Mouse (Mus musculus): ENCODE measurements around the gene Myh6. TPM values are rescaled to one million over a fixed set of nuclear protein-coding genes. Genes with fewer than 3 reads are reported as not detected.
A peak's percentile ranks its signal among the peaks of the same experiment; 100 is the strongest.

The Myh6 gene
- polyA plus RNA-seq (2014; fragmentation: Nextera tagmentation; extraction: Ambion mirVana): 2,306 and 2,903 TPM in 2 replicates

DNA sequence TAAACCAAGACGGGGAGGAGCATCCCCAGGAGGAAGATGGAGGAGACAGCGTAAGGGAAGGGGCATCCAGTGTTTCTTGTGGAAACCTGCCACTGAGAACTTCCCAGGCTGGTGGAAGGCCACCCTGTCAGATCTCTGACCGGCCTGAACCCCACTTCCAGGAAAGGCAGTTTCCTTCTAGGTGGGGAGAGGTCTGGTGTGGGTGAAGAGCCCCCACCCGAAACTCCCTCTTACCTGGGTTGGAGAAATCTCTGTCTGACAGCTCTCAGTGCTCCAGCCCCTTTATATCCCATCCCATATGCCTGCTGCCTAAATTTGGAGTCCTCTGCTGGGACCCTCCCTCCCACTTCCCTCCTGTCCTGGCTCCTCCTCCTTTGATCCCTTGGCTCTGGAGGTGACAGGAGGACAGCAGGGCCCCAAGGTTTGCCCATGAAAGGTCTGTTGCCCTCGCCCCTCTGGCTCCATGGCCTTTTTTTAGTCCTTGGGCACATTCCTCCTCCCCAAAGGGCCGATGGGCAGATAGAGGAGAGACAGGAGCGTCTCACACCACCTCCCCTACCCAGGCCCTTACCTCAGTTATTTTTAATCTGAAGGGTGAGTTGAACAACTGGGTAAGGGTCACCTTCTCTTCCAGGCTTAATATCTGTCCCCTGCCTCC is at the start of gene Myh6:
Gene Myh6, minus strand, starts transcription at position 608 of the 658 bp plus-strand sequence.
- H3K4me1 ChIP-seq (ENCODE audit: control insufficient read depth, insufficient read depth, low read length): peaks cover 20% of the 10 kb centered on the region
- 37% methylated on average over 7 of the region's 7 CpGs for WGBS (ENCODE audit: insufficient replicate concordance)
- H3K27me3 ChIP-seq (ENCODE audit: control insufficient read depth, insufficient read depth, low read length): no peaks in the 10 kb centered on the region; the same call in 1 of the 2 replicates
- peak within 1 kb of the TSS; percentile 95 for H3K27ac ChIP-seq (ENCODE audit: low read depth, low read length)
- peak within 1 kb of the TSS; percentile 66 for H3K4me2 ChIP-seq
- H3K9me3 ChIP-seq (replicated peaks; ENCODE audit: control insufficient read depth, low read length): no peaks in the 10 kb centered on the region
- peaks cover 2% of the 10 kb centered on the region; the same call in 1 of the 2 replicates for H3K36me3 ChIP-seq (ENCODE audit: control insufficient read depth, insufficient read depth, low read length)
- peak within 1 kb of the TSS; percentile 86 for H3K9ac ChIP-seq (ENCODE audit: low read depth, low read length)
- H3K4me3 ChIP-seq (ENCODE audit: low read depth, low read length): peak within 1 kb of the TSS; percentile 51
- peak; percentile 53 for ATAC-seq (replicated peaks; ENCODE audit: insufficient number of reproducible peaks, low FRiP score, low TSS enrichment)

DNA sequence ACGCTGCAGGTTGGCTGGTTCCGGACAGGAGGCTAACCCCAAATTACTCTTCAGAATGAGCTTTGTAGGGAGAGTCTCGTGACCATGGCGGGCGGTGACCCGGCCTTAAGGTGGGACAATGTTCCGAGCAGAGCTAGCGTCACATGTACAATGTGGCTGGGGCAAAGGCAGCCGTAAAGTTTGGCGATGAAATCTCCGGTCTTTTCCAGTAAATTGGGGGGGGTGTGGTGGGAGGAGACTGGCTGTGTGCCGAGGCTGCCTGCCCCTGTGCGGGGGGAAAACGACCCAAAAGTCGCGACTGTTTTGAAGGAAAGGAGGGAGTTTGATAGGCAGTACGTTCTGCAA is 49.0 kb upstream of the Myh6 start:
- no peaks in the 10 kb centered on the region for H3K27me3 ChIP-seq (ENCODE audit: control insufficient read depth, insufficient read depth, low read length)
- ATAC-seq (replicated peaks; ENCODE audit: insufficient number of reproducible peaks, low FRiP score, low TSS enrichment): no peak
- peak overlapping the region; percentile 83 for H3K9ac ChIP-seq (ENCODE audit: low read depth, low read length)
- under 1% methylated on average over 17 of the region's 17 CpGs for whole genome bisulfite sequencing (ENCODE audit: insufficient replicate concordance)
- H3K4me1 ChIP-seq (ENCODE audit: control insufficient read depth, insufficient read depth, low read length): no peaks in the 10 kb centered on the region; the same call in 1 of the 2 replicates
- peak overlapping the region; percentile 76 for H3K4me3 ChIP-seq (ENCODE audit: low read depth, low read length)
- H3K9me3 ChIP-seq (replicated peaks; ENCODE audit: control insufficient read depth, low read length): no peaks in the 10 kb centered on the region
- H3K36me3 ChIP-seq (ENCODE audit: control insufficient read depth, insufficient read depth, low read length): no peaks in the 10 kb centered on the region; the same call in 1 of the 2 replicates
- peak overlapping the region; percentile 81 for H3K4me2 ChIP-seq
- H3K27ac ChIP-seq (ENCODE audit: low read depth, low read length): peak overlapping the region; percentile 69

DNA sequence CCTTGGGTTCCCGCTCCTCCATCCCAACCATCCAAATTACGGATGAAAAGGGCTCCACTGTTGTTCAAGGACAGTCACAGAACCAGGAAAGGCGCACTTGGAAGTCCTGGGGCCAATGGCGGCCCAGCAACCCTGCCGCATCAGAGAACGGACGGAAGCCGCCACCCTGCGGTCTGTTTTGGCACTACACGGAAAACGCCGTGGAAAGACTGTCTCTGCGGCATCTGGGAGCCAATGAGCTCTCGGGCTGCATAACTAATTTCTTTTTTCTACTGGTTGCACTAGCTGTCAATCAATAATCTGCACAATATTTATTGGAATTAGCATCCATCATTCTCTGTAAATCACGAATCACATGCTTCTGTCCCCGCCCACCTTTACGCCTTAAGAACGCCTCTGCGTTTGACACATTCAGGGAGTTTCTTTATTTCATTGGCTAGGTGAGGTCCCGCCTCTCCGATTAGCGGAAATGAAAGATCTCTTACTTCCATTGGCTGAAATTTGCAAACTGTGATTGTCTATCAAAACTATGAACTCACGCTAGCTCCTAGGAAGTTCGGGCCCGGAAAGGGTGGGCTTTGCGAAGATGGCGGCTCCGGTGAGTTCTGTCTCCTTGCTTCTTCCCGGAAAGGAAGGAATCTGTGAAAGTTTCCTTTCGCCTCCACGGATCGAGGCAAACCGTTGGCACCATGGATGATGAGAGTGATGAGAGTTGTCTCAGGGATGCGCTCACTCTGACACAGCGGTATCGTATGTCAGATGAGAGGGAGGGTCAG is 48.5 kb upstream of the Myh6 start, which contains the start of gene Ngdn:
Gene Ngdn, plus strand, starts transcription at position 464 of the 776 bp plus-strand sequence.
- peak; percentile 92 for ATAC-seq (replicated peaks; ENCODE audit: insufficient number of reproducible peaks, low FRiP score, low TSS enrichment)
- Histone ChIP-seq H3K4me1 (ENCODE audit: control insufficient read depth, insufficient read depth, low read length) (no peaks in the 10 kb centered on the region; the same call in 1 of the 2 replicates), H3K4me3 (ENCODE audit: low read depth, low read length) (peak within 1 kb of the TSS; percentile 76), H3K36me3 (ENCODE audit: control insufficient read depth, insufficient read depth, low read length) (no peaks in the 10 kb centered on the region; the same call in 1 of the 2 replicates), H3K4me2 (peak within 1 kb of the TSS; percentile 81), H3K27ac (ENCODE audit: low read depth, low read length) (peak within 1 kb of the TSS; percentile 83), H3K9me3 (replicated peaks; ENCODE audit: control insufficient read depth, low read length) (no peaks in the 10 kb centered on the region), H3K27me3 (ENCODE audit: control insufficient read depth, insufficient read depth, low read length) (no peaks in the 10 kb centered on the region), H3K9ac (ENCODE audit: low read depth, low read length) (peak within 1 kb of the TSS; percentile 83)
- WGBS (ENCODE audit: insufficient replicate concordance): under 1% methylated on average over 36 of the region's 36 CpGs

DNA sequence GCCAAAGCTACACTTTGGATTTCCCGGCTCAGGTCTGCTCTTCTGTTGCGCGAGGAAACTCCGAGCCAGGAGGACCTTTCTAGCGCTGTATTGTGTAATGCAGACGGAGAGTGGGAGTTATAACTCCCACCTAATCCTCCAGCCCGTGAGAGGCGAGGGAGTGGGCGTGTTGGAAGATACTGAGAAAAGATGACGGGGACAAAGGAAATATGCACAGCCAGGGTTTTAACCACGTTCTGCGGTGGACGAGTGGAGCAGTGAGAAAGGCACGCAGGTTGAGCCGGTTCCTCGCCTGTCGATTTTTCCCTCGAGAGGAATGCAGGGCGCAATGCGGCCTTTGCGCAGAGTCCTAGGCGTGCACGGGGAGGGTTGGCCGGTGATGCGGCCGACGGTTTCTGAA is 47.9 kb upstream of the Myh6 start:
- peak overlapping the region; percentile 81 for H3K4me2 ChIP-seq
- H3K4me3 ChIP-seq (ENCODE audit: low read depth, low read length): peak overlapping the region; percentile 76
- H3K36me3 ChIP-seq (ENCODE audit: control insufficient read depth, insufficient read depth, low read length): no peaks in the 10 kb centered on the region; the same call in 1 of the 2 replicates
- no peaks in the 10 kb centered on the region for H3K9me3 ChIP-seq (replicated peaks; ENCODE audit: control insufficient read depth, low read length)
- peak; percentile 36 for ATAC-seq (replicated peaks; ENCODE audit: insufficient number of reproducible peaks, low FRiP score, low TSS enrichment)
- no peaks in the 10 kb centered on the region; the same call in 1 of the 2 replicates for H3K4me1 ChIP-seq (ENCODE audit: control insufficient read depth, insufficient read depth, low read length)
- peak overlapping the region; percentile 81 for H3K9ac ChIP-seq (ENCODE audit: low read depth, low read length)
- WGBS (ENCODE audit: insufficient replicate concordance): 0% methylated on average over 27 of the region's 27 CpGs
- H3K27ac ChIP-seq (ENCODE audit: low read depth, low read length): peak overlapping the region; percentile 83
- H3K27me3 ChIP-seq (ENCODE audit: control insufficient read depth, insufficient read depth, low read length): no peaks in the 10 kb centered on the region

DNA sequence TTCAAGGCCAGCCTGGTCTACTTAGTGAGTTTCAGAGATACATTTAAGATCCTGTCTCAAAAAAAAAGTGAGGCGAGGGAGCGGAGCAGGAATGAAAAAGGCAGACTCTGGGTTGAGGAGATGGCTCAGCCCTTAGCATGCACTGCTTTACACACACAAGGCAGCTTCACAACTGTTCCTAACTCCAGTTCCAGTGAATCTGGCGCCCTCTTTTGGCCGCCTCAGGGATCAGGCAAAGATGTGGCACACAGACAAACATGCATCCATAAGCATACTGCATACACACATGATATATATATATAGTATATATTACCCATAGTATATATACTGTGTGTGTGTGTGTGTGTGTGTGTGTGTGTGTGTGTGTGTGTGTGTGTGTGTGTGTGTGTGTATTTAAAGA is 44.4 kb upstream of the Myh6 start:
- no peak for ATAC-seq (replicated peaks; ENCODE audit: insufficient number of reproducible peaks, low FRiP score, low TSS enrichment)
- 75% methylated on average over 4 of the region's 4 CpGs for WGBS (ENCODE audit: insufficient replicate concordance)
- no peak overlapping the region for H3K4me3 ChIP-seq (ENCODE audit: low read depth, low read length)

GRCm38 (mm10) chr14:55008417-55008816 is 41.7 kb upstream of the Myh6 start:
- H3K9me3 ChIP-seq (replicated peaks; ENCODE audit: control insufficient read depth, low read length): no peaks in the 10 kb centered on the region
- H3K9ac ChIP-seq (ENCODE audit: low read depth, low read length): no peak overlapping the region
- 77% methylated on average over 8 of the region's 8 CpGs for WGBS (ENCODE audit: insufficient replicate concordance)
- H3K36me3 ChIP-seq (ENCODE audit: control insufficient read depth, insufficient read depth, low read length): no peaks in the 10 kb centered on the region
- H3K4me1 ChIP-seq (ENCODE audit: control insufficient read depth, insufficient read depth, low read length): peaks cover 13% of the 10 kb centered on the region
- ATAC-seq (replicated peaks; ENCODE audit: insufficient number of reproducible peaks, low FRiP score, low TSS enrichment): no peak
- no peak overlapping the region for H3K4me2 ChIP-seq
- H3K27me3 ChIP-seq (ENCODE audit: control insufficient read depth, insufficient read depth, low read length): no peaks in the 10 kb centered on the region
- H3K27ac ChIP-seq (ENCODE audit: low read depth, low read length): peak overlapping the region; percentile 2
- H3K4me3 ChIP-seq (ENCODE audit: low read depth, low read length): no peak overlapping the region

More for the DNA sequence above, 44.4 kb upstream of the Myh6 start:
- Histone ChIP-seq H3K4me2 (no peak overlapping the region), H3K4me1 (ENCODE audit: control insufficient read depth, insufficient read depth, low read length) (no peaks in the 10 kb centered on the region; the same call in 1 of the 2 replicates), H3K9ac (ENCODE audit: low read depth, low read length) (no peak overlapping the region), H3K9me3 (replicated peaks; ENCODE audit: control insufficient read depth, low read length) (no peaks in the 10 kb centered on the region), H3K36me3 (ENCODE audit: control insufficient read depth, insufficient read depth, low read length) (no peaks in the 10 kb centered on the region), H3K27ac (ENCODE audit: low read depth, low read length) (no peak overlapping the region), H3K27me3 (ENCODE audit: control insufficient read depth, insufficient read depth, low read length) (no peaks in the 10 kb centered on the region)

- H3K36me3 ChIP-seq (ENCODE audit: control insufficient read depth, insufficient read depth, low read length): no peaks in the 10 kb centered on the region
- WGBS (ENCODE audit: insufficient replicate concordance): 79% methylated on average over 9 of the region's 9 CpGs
- no peak for ATAC-seq (replicated peaks; ENCODE audit: insufficient number of reproducible peaks, low FRiP score, low TSS enrichment)
- no peaks in the 10 kb centered on the region for H3K9me3 ChIP-seq (replicated peaks; ENCODE audit: control insufficient read depth, low read length)
- no peaks in the 10 kb centered on the region for H3K27me3 ChIP-seq (ENCODE audit: control insufficient read depth, insufficient read depth, low read length)
- H3K4me2 ChIP-seq: no peak overlapping the region
- no peak overlapping the region for H3K4me3 ChIP-seq (ENCODE audit: low read depth, low read length)
- H3K9ac ChIP-seq (ENCODE audit: low read depth, low read length): no peak overlapping the region
- H3K27ac ChIP-seq (ENCODE audit: low read depth, low read length): no peak overlapping the region
- H3K4me1 ChIP-seq (ENCODE audit: control insufficient read depth, insufficient read depth, low read length): peaks cover 24% of the 10 kb centered on the region
Observed at GRCm38 (mm10) chr14:55007120-55007908, 40.6 kb upstream of the Myh6 start.

- Histone ChIP-seq H3K9ac (ENCODE audit: low read depth, low read length) (no peak overlapping the region), H3K36me3 (ENCODE audit: control insufficient read depth, insufficient read depth, low read length) (no peaks in the 10 kb centered on the region), H3K9me3 (replicated peaks; ENCODE audit: control insufficient read depth, low read length) (no peaks in the 10 kb centered on the region), H3K27ac (ENCODE audit: low read depth, low read length) (no peak overlapping the region), H3K4me1 (ENCODE audit: control insufficient read depth, insufficient read depth, low read length) (peaks cover 29% of the 10 kb centered on the region), H3K27me3 (ENCODE audit: control insufficient read depth, insufficient read depth, low read length) (no peaks in the 10 kb centered on the region), H3K4me2 (no peak overlapping the region), H3K4me3 (ENCODE audit: low read depth, low read length) (no peak overlapping the region)
- no peak for ATAC-seq (replicated peaks; ENCODE audit: insufficient number of reproducible peaks, low FRiP score, low TSS enrichment)
- WGBS (ENCODE audit: insufficient replicate concordance): 60% methylated on average over 3 of the region's 3 CpGs
Observed at GRCm38 (mm10) chr14:55006541-55006940, 39.8 kb upstream of the Myh6 start.

All from heart, embryonic 11.5 days (tissue).